Mouse (Mus musculus) ES-Bruce4 (cell line): ENCODE data around the gene Pex11b.

Experiments used
- CTCF ChIP-seq: IDR thresholded peaks from one replicate; pipeline ENCODE4 v1.8.1; 2011; ENCODE audit warnings: low read depth, low read length
- EP300 ChIP-seq: IDR thresholded peaks from 2 replicates; pipeline ENCODE4 v1.6.1; 2011; ENCODE audit warnings: low read depth, low read length; ENCODE audit not compliant: insufficient read depth
- POLR2A ChIP-seq: IDR thresholded peaks from one replicate; pipeline ENCODE4 v1.8.1; 2011; ENCODE audit warnings: low read length; ENCODE audit not compliant: insufficient read depth

DNA sequence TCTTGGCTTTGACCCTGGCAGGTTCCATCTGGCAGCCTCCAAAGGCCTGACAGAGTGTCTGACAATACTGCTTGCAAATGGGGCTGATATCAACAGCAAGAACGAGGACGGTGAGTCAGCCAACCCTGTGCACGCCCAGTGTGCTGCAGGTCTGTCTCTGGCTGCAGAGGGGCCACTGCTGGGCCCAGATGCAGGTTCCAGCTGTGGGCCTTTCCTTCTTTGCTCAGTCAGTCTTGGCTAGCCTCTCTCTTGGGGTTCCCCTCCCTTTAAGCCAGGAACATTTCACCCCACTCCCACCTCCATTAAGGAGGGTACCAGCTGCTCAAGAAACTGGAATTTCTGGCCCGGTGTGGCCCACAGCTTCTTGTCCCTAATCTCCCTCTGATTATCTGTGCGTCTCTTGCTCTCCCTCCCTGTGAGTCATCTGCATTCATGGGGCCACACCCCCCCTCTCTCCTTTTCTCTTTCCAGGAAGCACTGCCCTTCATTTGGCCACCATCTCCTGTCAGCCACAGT, 44.0 kb downstream of the Pex11b start:
- TF ChIP-seq POLR2A: no peak
- peak; percentile 95 for TF ChIP-seq EP300
- no peak for TF ChIP-seq CTCF
